Mouse (Mus musculus): ENCODE measurements around the gene Gm21958.
"Not testable (repeated sequence)": the region's sequence is repeated elsewhere in the genome, so short reads cannot be mapped to it uniquely, and the experiment has no call there.

Gm21958 gene

DNA sequence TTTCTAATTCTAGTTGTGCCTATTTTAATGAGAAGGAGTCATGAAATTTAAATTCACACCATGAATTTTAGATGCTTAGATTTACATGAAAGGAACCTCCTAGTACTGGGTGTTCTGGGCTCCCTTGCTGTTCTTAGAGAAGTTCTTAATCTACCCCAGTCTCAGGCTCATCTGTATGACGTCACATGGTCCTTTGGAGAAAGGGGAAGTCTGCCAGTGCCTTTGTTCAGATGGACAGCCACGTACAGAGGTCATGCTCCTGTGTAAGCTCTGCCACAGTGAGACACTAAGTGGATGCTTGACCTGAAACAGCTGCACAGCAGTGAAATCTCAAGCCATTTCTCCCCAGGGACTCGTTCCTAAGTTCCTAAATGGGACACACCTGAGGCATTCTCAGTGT, 4.8 kb upstream of the Gm21958 start:
- no peak for DNase-seq

DNA sequence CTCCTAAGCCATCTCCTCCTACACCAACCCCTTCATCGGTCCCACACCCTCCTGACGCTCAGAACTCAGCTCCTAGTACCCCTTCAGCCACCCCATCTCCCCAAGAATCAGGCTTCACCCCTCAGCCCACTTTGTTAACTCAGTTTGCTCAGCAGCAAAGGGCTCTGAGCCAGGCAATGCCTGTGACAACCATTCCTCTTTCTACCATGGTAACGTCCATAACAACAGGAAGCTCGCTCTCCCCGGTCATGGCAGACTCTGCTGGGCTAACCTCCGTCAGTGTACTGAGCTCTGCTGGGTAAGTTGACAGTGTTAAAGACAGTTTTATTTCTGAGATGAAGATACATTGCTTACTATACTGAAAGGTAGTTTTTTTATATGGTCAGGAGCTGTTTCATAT, 3.2 kb upstream of the Gm21958 start:
- DNase-seq: no peak

DNA sequence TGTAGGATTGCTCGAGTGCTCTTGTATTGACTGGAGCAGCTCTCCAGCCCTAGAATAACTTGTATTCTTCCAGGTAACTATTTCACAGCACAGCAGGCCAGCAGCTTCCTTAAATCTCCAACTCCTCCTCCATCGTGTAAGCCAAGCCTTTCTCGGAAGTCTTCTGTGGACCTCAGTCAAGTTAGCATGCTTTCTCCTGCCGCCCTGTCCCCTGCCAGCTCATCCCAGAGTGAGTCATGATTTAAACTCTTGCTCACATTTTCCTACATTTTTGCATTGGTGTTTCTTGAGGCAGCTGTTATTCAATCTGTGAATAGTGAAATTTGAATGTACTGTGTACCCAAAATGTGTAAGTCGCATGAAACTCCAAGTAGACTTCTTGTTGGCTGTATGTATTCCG, 1.3 kb upstream of the Gm21958 start:
- DNase-seq: no peak

DNA sequence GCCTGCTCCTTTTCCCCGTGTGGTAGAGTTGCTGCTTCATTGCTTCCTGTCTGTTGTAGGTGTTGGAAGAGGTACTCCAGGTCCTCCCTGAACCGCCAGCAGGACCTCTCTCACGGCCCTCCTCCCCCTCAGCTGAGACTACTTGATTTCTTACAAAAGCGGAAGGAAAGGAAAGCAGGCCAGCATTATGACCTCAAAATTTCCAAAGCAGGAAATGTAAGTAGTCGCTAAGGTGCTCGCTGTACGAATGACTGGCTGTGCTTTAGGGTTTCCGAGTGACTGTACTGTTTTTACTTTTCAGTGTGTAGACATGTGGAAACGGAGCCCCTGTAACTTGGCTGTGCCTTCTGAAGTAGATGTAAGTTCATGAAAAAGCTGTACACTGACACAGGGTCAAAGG, 5.2 kb downstream of the Gm21958 start:
- no peak for DNase-seq

DNA sequence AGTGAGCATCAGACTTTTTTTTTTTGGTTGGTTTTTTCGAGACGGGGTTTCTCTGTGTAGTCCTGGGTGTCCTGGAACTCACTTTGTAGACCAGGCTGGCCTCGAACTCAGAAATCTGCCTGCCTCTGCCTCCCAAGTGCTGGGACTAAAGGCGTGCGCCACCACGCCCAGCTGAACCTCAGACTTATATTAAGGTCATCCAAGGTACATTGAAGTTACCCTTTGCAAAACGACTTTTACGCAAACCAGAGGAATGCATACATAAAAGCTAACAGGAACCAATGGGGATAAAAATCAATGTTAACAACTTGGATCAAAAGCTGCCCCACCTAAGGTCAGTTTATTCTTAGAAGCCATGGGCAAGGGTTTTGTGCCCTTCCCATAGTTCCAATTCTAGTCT, 10.0 kb downstream of the Gm21958 start:
- not testable (repeated sequence) for DNase-seq

DNA sequence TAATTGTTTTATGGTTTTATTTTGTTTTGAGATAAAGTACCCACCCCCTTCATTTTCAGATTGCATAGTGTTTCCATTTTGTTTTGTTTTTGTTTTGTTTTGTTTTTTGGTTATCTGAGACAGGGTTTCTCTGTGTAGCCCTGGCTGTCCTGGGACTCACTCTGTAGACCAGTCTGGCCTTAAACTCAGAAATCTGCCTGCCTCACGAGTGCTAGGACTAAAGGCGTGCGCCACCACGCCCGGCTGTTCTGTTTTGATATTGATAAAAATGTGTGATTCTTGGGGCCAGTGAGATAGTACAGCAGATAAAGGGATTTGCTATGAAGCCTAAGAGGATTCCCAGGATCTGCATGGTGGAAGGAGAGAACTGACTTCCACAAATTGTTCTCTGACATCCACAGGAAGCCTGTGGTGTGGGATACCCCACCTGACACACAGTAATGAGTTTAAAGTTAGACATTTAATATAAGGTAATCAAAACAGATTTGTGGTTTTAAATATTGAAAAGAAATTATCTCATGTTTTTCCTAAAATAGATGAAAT, 14.3 kb downstream of the Gm21958 start:
- DNase-seq: no peak

DNA sequence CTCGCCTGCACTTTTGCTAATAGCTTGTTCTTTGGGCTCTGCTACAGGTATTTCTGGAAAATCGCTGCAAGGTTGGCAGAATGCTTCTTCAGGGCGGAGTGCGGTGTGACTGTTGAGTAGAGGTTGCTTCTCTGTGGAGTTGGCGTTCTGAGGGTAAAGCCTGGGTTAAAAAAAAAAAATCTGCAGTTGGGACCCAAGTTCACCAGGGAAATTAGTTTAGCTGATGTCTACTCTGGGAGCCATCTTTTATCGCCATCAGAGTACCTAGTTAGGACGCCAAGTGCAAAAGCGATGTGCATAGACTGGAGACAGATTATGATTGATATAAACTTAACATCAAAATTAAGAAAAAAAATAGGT, 21.1 kb downstream of the Gm21958 start:
- no peak for DNase-seq

DNA sequence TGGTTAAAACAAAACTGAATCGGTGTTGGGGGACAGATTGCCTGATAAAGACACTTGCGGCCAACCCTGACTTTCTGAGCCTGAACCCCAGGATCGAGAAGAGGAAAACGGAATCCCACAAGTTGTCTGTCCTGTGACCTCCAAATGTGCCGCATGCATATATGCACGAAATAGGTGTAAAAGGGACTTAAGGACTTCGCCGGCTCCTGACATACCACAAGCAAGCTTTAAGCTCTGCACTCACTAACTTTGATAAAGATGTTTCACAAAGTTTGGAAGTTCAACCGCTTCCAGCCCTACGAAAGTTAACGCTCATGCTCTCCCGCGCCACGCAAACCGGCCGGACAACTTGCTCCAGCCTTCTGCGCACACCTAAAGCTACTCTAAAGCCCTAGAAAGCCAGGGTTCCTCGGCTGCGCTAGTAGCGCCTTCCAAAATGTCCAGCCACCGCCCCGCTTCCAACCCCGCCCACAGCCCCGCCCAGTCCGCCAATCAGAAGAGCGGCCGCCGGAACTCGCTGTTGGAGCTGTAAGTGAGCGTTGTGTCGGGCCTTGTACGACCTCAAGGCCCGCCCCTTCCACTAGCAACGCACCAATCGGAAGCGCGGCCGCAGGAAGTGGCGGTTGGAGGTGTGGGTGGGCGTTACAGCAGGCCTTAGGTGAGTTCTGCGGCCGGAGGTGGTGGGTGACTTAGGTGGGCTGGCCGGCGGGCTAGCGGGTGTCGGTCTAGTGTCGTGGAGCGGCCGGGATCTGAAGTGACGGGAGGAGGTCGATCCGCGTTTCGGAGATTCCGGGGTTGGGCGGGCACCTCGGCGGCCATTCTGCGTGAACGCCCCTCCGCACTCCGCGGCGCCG, 21.7 kb downstream of the Gm21958 start, which contains the start of gene Supt20:
Gene Supt20 (plus strand): TSS at position 606 of the 854 bp plus-strand sequence.
- peak; percentile 94 for DNase-seq

DNA sequence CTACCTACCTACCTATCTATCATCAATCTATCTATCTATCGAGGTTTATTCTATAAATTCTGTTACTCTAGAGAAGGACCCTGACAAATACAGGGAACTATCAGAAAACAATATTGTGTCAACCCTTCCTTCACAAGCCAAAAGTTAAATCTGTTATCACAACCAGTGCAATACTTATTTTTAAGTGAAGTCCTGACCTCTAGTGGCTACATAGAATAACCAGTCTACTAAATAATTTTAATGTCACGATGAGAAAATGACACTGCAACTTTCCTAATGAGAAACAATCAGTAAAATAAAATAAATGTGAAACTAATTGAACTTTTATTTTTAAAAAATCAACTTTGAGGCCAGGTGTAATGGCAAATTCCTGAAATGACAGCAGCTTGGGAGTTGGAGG, 25.1 kb downstream of the Gm21958 start:
- no peak for DNase-seq

DNA sequence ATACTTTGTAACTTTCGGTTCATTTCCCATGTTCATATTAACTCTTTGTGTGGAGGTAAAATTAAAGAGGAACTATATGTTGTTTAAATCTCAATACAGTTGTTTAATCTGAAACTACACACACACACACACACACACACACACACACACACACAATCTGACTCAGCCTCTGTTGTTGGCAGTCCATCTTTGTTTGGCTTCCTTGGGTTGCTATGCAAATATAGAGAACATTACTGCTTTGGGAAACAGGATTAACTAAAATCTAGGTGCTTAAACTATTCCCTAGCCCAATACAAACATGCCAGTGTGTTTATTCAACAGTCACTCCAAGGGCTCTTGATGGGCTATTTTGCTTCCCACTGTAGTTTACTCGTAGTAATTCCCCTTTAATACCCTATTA, 26.9 kb downstream of the Gm21958 start:
- no peak for DNase-seq

DNA sequence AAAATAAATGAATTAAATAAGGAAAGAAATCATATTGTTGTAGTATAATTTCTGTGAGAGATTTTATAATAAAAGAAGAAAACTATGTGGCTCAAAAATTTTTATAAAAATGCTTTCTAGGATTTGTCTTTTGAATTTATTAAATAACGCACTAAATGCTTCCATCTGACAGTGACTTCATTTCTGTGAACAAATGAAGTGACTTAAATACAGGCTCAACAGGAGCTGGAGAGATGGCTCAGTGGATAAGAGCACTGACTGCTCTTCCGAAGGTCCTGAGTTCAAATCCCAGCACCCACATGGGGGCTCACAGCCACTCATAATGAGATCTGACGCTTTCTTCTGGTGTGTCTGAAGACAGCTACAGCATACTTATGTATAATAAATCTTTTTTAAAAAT, 29.0 kb downstream of the Gm21958 start:
- DNase-seq: no peak

DNA sequence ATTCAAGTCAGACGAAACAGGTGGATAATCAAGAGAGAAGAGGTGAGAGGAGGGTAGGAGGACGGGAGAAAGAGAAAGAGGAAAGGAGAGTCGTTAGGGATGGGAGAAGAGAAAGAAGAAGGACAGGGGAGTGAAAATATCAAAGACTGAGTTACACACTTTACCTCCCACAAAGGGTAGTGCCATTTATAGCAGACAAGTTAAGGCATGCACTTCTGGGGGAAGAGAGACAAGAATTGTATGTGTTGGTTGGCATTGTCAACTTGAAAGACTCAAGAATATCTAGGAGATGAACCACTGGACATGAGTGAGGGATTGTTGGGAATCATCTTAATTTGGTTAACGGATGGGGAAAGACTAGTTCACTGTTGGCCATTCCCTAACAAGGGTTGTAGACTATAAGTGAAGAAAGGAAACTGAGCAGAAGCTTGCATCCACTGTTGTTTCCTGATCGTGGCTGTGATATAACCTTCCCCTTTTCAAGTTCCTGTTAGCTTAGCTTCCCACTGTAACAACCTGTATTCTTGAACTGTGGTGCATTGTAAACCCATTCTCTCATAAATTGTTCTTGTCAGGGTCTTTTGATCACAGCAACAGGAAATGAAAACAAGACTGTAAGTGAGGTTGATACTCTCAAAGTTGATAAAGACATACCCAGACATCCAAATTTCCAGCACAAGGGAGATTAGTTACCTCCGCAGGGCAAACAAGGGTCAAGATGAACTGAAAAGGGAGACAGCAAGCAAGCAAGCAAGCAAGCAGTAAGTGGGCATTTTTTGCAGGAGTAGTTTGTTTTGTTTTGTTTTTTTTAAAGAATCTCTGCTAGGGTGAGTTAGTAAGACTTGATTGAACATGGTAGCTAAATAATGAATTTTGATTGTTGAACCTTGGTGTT, 32.6 kb downstream of the Gm21958 start:
- DNase-seq: no peak

DNA sequence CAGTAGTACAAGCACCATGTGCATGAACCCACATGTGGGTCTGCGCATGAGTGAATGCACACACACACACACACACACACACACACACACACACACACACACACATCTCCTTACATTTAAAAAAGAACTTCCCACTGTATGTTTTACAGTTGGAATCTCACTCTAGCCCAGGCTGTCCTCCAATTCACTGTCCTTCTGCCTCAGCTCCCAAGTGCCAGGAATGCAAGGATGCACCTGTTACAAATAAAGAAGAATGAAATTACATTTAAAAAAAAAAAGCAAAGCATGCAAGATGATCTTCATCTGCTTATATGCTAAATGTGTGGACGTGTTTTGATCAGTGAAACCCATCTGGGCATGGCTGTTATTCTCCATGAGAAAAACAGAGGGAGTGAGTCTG, 37.3 kb downstream of the Gm21958 start:
- no peak for DNase-seq

DNA sequence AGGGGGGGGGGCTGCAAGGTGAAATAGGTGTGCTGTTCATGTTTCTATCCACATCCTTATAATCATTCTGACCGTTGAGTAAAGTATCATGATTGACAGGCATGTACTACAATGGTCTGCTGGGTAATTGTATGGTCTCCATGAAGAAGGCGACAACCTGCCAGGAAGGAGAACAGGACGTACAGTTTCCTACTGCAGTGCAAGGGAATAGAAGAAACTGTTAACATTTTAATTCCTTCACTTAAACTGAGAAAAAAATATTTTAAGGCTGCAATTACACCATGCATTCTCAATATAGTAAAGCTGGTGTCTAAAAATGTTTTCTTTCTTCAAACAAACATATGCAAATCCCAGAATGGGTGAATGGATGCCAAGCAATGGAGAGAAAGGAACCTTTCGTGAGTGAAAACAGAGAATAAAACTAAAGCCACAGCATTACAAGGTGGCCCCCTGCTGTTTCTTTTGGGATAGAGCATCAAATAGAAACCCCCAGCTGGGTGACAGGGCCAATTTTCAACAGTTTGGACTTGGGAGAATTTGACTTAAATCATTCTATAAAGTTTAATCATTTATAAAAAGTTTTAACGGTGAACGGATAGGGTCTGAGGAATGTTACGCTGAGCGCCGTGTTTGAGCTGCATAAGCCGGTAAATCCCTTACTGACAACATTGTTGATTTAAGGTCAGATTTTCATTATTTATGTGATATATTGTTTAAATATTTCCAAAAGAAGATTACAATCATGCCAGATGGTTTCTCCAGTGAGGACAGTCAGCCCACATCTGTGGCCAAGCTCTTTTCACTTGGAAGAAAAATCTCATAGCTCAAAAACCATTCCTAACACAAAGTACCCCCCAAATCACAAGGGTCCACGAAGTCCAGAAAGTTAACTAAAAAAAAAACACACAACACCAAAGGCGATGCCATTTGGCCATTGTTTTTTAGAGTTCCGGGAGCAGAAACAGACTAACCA, 41.3 kb downstream of the Gm21958 start:
- no peak for DNase-seq

DNA sequence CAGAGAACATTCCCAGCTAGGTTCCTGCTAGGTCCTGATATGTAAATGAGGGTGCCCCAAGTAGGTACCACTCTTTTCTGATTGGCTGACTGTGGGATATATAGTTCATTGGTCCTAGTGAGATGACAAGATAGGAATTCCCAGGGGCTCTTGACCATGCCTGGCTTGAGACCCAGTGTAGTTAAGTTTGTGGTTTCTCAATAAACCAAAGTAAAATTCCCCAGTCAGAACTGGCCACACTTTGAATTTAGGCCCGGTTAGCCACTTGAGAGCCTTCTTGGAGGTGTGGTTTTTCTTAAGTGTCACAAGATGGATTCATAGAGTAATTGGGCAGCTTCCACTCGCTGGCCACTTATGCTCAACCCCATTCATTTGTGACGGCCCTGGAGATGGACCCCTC, 42.0 kb downstream of the Gm21958 start:
- DNase-seq: no peak

DNA sequence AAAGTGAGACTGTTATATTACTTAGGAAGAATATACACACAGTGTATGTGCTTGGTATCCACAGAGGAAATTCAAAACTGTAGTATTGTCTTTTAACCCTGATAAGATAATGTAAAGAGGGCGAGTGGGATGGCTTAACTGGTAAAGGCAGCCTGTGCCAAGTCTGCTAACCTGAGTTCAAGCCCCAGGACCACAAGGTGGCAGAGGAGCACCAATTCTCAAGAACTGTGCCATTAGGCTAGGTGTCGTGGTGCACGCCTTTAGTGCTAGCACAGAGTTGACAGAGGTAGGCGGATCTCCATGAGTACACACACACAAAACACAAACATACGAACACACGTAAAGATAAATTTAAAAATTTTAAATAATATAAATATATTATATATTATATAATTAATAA, 44.6 kb downstream of the Gm21958 start:
- DNase-seq: no peak

DNA sequence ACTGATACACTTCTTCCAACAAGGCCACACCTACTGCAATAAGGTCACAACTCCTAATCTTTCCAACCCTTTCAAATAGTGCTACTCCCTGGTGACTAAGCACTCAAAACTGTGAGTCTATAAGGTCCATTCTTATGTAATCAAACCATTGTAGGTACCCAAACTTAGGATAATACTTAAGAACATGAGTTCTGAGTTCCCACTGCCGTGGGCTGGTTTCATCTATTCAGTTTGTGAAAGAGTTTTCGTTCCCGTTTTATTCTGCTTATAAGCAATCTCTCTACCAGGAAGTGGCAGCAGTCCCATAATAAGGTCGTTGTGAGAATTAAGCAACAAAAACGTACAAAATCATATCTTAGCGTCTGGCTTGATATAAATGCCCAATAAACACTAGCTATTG, 45.4 kb downstream of the Gm21958 start:
- no peak for DNase-seq

DNA sequence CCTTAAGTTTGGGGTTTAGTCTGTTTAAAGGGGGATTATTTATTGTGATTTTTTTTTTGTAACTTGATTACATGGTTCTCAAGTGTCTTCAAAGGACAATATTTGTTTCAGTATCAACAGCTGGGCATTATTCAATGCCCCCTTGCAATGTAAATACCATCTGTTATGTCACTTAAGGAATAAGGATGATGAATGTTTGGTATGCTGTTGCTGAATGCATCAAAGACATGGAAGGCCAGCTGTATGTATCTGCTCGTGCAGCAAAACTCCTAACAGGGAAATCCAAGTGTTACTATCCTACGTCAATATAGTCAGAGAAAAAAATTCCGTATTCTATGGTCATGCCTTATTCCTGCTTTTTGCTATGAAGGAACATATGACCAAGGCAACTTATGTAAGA, 46.0 kb downstream of the Gm21958 start:
- no peak for DNase-seq

All from kidney, adult 11 months (tissue).